Mouse (Mus musculus): Measurements from ENCODE around the gene Gak.
"Not testable (repeated sequence)": the region's sequence is repeated elsewhere in the genome, so short reads cannot be mapped to it uniquely, and the experiment has no call there.

Gene Gak

DNA sequence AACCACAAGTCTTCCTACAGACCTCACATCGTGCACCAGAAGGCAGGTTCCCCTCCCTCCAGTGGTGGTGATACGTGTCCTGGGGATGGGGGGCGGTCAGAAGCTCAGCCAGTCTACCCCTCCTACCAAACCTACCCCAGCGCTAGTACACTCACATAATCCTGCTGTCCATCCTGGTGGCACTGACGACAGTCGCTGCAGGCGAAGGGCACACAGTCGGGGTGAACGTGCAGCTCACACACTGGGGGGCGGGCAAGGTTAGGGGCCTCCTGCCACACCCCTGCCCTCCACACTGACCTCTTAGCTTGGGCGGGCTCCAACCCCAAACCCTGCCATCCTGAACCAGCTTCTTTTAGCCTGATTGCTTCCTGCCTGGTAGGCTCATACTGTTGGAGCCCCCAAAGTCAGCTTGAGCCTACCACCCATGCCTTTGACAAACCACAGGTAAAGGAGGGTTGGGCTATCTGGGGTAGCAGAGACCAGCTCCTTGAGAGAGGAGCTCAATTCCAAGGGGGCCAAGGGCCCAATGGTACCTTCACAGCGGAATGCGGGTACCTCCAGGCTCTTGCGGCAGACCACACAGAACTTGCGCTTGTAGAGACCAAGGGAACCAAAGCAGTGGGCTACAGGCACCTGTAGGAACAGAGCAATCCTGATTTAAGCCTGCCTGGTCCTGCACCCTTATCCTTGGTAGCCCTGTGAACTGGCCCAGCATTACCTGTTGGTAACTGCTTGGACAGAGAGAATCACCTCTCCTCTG is 26.5 kb upstream of the Gak start:
- no peak for DNase-seq

DNA sequence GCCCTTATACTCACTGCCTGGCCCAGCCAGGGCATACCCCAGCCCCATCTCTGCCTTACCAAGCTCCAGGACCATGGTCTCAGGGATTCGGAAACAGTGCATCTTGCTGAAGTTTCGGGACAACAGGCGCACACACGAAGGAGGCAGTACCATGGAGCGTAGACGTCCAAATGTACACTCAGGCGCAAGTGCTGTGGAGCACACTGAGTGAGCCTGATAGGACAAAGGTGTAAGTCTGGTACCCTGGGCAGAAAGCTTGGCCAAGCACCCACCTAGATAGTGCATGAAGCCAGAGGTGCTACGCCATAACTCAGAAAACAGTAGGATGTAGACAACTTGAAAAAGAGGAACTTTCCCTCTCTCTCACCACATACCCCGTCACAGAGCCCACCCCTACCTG is 25.8 kb upstream of the Gak start:
- no peak for DNase-seq

DNA sequence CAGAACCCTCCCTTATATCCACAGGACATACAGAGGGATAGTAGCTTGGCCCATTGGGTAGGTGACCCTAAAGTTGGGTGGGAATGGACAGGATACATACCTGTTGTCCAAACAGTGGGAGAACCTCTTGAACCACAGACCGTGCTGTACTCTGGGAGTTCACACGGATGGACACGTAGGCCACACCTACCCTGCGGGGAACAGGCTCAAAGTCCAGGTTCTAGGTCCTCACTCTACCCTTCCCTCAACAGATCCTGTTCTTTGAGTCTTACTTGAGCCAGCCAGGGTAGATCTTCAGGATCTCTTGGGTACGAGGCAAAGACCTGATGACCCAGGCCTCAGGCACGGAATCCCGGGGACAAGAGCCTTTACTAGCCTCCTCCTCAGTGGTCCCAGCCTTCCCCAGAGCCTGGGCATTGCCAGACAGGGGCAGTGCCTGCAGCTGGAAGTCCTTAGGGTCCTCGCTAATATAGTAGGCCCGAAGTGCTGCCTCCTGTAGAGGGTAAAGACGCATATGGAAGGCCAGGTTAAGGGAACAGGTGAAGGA is 25.0 kb upstream of the Gak start:
- DNase-seq: no peak

DNA sequence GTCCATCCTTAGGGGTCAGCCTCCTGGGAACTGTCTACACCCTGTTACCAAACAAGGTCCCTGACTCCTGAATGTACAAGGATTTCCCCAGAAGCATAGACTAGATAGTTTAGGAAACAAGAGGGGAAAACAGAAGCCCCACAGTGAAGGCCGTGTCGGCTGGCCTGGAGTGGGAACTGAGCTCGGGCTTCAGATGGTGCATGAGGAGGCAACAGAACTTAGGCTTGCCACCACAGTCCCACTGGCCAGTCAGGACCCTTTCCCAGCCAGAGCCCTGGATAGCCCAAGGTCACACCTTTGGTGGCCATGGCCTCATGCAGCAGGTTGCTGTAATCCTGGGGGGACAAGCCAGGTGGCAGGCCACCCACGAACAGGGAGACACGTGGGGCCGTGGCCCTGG is 23.8 kb upstream of the Gak start:
- no peak for DNase-seq

DNA sequence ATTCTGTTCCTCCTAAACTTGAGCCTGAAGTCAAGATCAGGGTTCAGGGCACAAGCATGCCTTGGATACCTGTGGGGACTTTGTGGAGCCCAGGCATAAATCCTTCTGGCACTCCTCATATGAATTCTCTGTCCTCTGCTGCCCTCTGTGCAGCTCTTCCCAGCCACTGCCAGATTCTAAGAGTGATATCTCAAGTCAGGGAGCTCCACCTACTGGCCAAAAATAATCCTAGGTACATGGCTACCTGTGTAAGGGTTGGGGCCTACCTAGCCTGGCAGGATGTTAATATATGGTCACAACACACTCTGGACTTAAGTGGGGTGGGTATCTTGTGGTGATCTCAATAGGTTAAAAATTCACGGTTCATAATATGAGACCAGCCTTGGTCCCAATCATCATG is 22.3 kb upstream of the Gak start:
- peak; percentile 67 to 75 for DNase-seq

DNA sequence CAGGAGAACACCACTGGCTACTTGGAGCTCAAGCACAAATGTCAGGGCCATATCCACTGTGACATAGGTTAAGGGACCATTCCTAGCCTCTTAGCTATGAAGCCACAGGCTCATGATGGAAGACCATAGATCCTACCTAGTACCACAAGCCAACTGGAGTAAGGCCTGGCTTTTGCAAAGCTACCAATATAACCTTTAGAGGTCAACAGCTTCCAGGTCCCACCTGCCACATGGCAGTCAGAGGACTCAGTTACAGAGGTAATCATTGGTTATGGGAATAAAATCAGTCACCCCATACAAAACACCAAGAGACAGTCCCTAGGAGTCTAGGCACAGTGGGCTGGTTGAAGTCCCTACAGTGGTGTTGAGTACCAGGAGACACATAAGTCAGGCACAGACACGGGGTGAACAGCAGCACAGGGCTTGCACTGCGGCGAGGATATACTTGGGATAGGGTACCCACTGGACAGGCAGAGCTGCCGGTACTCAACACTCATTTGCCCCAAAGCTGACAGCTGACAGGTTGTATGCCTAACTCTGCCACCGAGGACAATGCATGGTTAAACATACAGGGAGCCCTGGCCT is 21.7 kb upstream of the Gak start:
- DNase-seq: no peak

DNA sequence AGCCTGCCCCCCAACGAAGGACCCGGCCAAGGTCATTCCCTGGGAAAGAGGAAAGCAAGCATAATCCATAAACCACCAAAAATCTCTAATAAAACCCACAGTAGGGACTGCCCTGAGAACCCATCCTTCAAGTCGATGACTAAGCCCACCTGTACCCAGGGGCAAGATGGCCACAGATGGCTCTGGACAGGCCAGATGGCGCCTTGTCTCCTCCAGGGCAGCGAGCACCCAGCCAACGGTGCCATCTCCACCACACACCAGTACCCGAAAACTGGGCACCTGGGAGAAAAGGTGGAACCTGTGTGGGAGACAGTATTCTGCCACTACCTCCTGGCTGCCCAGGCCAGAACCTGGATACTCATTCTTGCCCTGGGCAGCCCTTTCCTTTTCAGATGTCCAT is 20.8 kb upstream of the Gak start:
- no peak for DNase-seq

DNA sequence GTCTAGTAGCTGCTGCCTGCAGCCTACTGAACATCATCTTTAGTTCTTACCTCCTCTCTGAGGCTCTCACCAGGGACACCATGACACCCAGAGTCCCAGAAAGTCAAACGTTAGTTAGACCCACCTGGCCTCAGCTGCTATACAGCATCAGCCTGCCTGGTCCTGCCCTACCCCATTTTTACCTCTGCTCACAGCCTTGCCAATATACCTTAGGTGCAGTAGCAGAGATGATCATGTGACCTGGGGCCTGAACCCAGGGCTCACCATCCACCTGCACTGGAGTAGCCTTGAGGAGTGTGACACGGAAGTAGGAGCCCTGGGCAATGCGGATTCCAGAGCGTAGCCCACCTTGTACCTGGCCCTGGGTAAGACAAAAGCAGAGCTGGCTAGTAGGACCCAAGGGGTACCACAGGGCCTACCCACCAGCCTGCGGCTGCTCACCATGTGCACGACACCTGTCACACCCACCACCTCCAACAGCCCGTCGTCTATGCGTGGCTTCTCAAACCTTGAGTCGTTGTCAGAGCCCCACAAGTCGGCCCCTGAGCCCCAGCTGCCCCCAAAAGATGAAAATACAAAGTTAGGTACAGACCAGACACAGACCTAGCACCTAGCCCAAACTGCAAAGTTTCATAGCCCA is 19.5 kb upstream of the Gak start:
- no peak for DNase-seq

DNA sequence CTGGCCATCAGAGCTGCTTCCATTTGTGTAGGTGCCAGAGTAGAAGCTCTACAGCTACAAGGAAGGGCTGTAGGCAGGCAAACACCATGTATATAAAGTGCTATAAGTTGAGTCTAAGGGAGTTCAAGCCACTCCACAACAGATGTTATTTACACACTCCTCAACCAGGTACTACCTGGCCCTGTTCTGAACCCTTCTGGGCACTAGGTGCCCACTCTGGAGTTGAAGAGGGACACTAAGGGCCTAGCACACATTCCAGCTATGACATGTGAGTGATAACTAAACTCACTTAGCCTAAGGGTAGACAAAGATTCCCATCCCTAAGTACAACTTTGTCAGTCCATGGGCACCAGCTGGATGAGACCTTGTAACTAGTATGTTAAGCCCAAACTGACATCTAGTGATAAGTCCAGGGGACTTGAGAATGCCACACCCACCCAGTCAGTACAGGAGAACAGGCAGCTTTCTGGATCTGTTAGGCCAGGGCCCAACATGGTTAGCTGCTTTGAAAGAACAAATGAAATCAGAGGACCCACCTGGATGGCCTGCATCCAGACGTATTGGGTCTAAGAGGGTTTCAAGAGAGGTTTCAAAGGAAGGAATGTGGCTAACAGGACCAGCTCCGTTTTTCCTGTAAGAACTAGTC is 18.4 kb upstream of the Gak start:
- no peak for DNase-seq

DNA sequence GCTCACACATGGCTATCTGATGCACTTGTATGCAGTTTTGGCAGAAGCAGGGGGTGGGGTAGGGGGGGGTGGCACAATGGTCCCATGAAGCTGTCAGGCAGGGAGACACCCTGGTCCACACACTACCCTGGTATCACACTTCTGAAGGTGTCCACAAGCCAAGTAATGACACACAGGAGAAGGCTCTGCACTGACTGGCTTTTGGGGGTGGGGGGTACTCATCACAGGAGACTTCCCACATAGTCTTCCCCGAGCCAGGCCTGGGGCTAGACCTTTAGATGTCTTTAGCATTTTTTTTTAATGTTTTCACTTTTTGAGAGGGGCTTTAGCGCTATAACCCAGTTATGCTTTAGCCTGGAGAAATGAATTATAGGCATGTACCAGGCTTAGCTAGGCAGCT is 17.8 kb upstream of the Gak start:
- DNase-seq: no peak

DNA sequence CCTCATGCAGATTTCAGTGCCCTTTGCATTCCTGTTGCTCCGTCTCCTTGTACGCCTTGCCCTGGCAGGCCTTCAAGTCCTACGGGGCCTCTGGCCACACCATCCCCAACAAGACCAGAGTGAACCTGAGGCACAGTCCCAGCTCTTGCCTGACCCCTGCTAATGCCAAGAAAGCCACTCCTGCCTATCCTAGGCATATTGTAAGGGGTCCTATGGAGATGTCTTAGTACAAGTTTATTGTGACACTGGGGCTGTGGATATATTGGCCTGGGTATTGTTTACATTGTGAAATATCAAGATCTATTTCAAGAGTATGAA is 16.7 kb upstream of the Gak start:
- DNase-seq: no peak

DNA sequence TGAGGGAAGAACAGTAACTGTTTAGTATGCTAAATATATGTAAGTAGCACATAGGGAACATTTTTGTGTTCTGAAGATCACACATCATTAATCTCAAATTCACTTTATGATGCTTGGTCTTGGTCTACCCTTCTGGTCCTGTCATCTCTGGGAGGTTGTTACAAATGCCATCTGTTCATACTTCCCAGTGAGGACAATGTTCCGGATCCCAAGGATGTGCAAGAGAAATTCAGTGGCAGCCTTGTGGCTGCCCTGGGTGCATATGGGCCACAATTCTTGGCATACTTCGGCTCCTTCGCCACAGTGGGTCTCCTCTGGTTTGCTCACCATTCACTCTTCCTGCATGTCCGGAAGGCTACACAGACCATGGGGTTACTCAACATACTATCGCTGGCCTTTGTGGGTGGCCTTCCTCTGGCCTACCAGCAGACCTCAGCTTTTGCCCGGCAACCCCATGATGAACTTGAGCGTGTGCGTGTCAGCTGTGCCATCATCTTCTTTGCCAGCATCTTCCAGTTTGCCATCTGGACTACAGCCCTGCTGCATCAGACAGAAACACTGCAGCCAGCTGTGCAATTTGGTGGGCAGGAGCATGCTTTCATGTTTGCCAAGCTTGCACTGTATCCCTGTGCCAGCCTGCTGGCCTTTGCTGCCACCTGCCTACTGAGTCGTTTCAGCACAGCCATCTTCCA is 16.2 kb upstream of the Gak start:
- no peak for DNase-seq

DNA sequence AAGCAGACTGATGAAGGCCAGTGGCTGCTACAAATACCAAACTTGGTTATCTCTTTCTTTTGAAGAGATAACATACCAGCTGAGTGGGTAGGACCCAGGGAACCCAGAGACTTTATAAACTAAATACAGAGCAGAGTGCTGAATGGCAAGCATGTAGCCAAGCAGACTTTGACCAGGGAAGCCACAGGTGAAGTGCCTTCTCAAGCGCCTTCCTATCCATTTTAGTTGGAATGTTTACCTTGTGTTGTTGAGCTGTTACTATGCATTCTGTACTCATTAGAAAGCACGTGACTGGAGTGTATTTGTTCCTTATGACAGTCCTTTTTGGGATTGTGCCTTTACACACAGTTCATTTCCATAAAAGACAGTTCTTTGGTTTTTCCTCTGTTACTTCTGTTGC is 14.1 kb upstream of the Gak start:
- no peak for DNase-seq

DNA sequence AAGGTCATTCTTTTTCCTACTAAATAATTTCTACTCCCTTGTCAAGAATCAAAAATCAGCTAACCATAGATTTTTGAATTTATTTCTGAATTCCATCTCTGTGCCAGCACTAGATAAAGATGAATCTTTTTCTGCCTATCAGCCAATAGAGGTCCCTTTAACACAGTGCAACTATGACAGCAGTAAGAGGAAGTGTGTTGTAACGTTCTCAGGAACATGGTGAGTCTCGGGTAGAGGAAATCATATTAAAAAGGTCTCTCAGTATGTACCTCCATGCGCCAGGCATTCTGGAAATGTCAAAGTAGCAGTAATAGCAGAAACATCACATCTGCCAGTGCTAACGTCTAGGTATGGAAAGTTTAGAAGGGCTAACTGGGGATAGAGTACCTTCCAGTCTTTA is 6.6 kb upstream of the Gak start:
- DNase-seq: no peak

DNA sequence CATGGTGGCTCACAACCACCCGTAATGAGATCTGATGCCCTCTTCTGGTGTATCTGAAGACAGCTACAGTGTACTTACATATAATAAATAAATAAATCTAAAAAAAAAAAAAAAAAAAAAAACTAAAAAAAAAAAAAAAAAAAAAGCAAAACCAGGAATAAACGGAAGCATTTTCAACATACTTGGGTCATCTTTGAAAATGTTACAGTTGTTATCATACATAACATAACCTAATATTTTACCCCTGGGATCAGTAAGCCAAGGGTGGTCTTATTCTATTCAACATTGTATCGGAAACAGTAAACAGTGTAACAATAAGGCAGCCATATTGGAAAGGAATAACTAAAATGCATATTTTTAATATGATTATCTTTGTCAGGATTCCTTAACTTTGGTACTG is 4.5 kb upstream of the Gak start:
- DNase-seq: not testable (repeated sequence)

DNA sequence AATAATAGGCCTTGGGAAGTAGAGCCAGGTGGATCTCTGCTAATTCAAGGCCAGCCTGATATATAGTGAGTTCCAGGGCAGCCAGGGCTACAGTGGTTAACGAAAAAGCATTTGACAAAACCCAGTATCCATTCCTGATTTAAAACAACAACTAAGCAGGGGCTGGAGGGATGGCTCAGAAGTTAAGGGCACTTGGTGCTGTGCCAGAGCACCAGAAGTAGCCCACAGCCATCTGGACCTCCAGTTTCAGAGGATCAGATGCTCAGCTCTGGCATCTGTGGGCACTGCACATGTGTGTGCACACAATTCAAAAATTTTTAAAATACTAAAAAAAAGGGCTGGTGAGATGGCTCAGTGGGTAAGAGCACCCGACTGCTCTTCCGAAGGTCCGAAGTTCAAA is 4.1 kb upstream of the Gak start:
- no peak for DNase-seq

DNA sequence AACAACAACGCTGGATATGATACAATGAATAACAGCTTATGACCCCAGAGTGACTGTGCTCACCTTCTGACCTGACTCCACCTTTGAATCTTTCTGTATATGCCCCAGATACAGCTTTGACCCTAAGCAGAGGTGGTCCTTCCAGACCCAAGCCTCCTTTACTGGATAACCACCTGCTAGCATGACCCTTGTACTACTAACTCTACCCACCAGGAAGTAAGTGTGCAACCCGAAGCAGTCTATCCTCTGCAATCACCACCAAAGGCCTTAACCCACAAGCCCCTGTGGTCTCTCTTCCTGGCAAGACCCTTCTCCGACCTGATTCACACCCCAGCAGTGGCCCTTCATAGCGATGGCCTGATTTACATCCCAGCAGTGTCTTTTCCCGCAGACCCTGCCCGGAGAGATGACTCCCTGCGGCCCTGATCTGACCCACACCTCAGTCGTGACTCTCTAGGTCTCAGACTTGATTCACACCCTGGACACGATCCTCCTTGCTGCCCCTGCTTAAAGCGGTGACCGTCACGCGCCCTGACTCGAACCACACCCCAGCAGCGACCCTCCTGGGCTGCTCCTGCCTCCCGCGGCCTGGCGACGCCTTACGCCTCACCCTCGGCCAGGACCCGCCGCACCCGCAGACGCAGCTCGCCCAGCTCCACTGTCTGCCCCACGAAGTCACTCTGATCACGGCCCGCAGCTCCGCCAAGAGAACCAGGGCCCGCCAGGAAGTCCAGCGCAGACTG is 493 bp downstream of the Gak start:
- DNase-seq: no peak

DNA sequence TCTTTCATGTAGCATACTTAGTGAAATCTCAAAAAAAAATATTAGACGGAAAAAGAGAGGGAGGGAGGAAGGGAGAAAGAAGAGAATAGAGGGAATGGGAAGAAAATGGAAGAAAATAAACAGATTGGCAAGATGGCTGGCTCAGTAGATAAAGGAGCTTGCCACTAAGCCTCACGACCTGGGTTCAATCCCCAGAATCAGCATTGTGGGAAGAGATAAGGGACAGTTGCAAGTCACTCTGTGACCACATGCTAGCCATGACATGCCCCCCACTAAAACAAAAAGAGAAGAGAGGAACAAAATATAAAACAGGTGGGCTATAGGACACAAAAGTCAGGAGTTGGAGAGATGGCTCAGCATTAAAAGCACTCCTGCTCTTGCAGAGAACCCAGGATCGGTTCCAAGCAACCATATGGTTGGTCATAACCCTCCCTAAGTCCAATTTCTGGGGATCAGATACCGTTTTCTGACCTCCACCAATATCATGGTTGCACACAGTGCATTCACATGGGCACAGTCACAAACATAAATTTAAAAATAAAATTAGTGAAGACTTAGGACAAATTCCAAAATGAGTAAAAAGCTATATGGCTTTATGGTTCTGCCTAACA is 3.4 kb downstream of the Gak start:
- no peak for DNase-seq

DNA sequence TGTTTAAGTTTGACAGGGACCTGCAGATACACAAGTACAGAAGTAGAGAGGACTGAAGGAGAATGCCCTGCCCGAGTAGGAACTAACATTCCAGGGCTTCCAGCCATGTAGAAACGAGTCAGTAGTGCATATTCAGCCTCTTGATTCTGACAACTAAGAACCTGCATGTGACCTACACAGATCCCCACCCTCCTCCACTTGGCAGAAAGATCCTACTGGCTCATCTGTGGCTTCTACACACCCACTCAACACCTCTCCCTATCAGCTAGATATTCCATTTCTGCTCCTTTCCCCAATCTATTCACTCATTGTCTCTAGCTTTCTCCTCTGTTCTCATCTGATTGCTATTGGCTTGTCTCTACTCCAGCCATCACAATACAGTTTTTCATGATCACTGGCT is 7.7 kb downstream of the Gak start:
- DNase-seq: no peak

DNA sequence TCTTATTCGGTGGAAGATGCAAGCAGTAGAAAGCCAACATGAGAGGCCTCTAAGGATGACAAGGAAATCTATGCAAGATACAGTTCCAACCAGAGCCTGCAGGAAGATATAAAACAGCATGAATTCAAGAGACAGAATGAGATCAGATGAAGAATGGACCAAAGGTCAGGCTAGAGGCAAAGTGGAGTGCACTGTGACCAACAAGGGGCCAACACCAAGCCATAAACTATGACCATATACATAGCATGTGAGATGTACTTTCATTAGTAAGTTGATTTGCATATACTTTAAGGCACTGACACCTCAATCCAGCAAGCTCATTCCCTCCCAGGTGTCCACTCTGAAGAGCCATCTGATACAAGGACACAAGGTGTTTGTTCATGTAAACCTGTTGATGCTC is 19.1 kb downstream of the Gak start:
- DNase-seq: no peak

DNA sequence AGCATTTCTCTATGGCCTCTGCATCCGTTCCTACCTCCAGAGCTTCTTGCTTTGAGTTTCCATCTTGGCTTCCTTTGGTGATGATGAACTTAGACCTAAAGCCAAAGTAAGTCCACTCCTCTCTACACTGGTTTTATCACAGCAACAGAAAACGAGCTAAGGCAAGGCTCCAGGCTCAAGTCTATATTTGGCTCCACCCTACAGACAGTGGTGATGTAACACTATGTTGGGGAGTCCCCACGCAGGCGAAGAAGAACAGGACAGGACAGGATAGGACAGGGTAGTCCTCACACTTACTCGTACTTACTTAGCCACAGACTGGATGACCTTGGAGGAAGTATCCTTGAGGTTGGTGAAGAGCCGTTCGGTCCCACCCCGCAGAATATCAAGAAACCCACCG is 27.0 kb downstream of the Gak start:
- no peak for DNase-seq

DNA sequence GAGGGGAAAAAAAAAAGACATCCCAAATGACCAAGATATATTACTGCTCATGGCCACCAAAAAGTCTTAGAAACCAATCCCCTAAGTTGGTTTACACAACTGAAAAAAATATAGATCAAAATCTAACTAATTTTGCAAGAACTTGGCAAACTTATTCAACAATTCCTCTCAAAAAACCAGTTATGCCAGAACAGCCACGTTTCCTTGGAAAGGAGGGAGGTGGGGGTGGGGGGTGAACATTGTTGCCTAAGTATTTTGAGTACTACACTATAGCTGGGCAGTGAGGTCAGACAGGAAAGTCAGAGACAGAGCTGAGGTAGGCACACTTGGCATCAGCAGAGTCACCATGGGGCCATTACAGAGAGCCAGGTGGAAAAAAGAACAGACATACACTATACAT is 29.6 kb downstream of the Gak start:
- no peak for DNase-seq
